Mouse (Mus musculus): ENCODE data around the gene Msh5.

DNA sequence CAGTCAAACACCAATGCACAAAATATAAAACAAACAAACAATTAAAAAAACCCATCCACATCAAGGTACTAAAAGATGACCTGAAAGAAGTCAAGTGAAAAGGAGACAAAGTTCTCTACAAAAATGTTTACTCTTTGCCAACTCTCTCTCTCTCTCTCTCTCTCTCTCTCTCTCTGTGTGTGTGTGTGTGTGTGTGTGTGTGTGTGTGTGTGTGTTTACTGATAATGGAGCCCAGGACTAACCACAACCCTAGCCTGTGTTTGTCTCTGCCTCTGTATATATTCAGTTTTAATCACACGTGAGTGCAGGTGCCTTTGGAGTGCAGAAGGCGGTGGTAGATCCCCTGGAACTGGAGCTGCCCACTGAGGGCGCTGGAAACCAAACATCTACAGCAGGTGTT lies 10.5 kb upstream of the Msh5 start:
- TF ChIP-seq HCFC1 (IDR thresholded peaks at IDR 0.05; ENCODE audit: borderline replicate concordance, insufficient read depth, low read length), result no peak
- no peak for TF ChIP-seq ZC3H11A (IDR thresholded peaks at IDR 0.05; ENCODE audit: borderline replicate concordance, low read depth, low read length)
- TF ChIP-seq ZNF384 (IDR thresholded peaks at IDR 0.05; ENCODE audit: low read depth, low read length), result no peak
